Mouse (Mus musculus) testis, adult 2 months (tissue): ENCODE results near the gene Mbnl1.

Experiments used
- CTCF ChIP-seq: fragments of 200-500 bp; IDR thresholded peaks from 2 replicates; pipeline ENCODE4 v1.5.1; 2012; ENCODE audit warnings: low read depth, mild to moderate bottlenecking, inconsistent platforms, low read length, moderate library complexity; ENCODE audit not compliant: control insufficient read depth, insufficient read depth, insufficient replicate concordance
- POLR2A ChIP-seq: fragments of 200-500 bp; IDR thresholded peaks from 2 replicates; pipeline ENCODE4 v1.6.1; 2012; ENCODE audit warnings: low read depth, mild to moderate bottlenecking, inconsistent platforms, low read length, moderate library complexity; ENCODE audit not compliant: control insufficient read depth

DNA sequence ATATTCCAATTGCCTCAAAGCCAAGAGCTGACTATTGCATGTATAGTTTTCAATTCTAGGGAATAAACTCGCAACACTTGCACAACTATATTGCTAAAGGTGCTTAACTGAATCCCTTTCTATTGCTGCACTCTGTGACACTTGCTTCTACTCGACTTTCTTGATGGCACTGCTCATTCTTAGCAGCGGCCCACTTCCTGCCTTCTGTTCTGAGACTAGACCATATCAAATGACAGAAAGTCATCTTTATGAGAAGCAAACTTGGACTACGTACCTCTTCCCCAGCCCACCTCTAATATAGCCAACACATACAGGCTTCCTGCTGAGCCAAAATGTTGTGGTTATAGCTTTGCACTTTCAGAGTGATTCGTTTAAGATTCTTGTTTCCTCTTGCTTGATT, 23.6 kb downstream of the Mbnl1 start:
- TF ChIP-seq POLR2A (no peak), CTCF (no peak)
